17 mouse cellular contexts compared by ENCODE assay signal in the genomic region with DNA sequence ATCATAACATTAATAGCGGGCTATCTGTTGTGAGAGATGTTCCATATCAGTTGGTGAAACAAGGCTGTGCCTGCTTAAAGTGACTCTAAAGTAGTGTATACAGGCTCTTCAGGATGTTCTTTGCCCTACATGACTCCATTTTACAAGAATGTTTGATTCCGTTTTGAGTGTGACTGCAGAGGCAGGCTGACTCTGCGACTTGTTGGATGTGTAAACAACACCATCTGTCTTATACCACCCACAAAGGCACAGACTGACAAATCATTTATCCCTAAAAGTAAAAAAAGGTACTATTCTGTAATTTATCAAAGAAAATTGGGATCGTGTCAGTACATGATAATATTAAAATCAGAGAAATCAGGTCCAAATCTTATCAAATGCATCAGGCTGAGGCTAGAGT.
"Had no signal": no experiment of that assay in that cellular context is flagged by ENCODE, and none has a peak within 500 bp of the region (broad histone marks: within the 10 kb centered on the region; RNA-seq: fewer than 3 reads in every experiment).

No protein-coding gene starts in this region.

- ATAC-seq: liver, postnatal 0 days; lung, postnatal 0 days; midbrain, embryonic 13.5 days; midbrain, embryonic 15.5 days had no signal

- H3K27me3 ChIP-seq: lung, embryonic 15.5 days; megakaryocyte, embryonic 14.5 days; midbrain, embryonic 13.5 days; midbrain, embryonic 15.5 days; neural tube, embryonic 12.5 days; stomach, embryonic 15.5 days had no signal

- H3K4me3 ChIP-seq: lung, embryonic 15.5 days; megakaryocyte, embryonic 14.5 days; midbrain, embryonic 13.5 days; midbrain, embryonic 15.5 days; neural tube, embryonic 12.5 days; stomach, embryonic 15.5 days had no signal

- H3K36me3 ChIP-seq: lung, embryonic 15.5 days; midbrain, embryonic 13.5 days; midbrain, embryonic 15.5 days; neural tube, embryonic 12.5 days; stomach, embryonic 15.5 days had no signal

- H3K4me1 ChIP-seq: lung, embryonic 15.5 days; megakaryocyte, embryonic 14.5 days; neural tube, embryonic 12.5 days; stomach, embryonic 15.5 days had no signal

- H3K27ac ChIP-seq: lung, embryonic 15.5 days; macrophage; midbrain, embryonic 13.5 days; midbrain, embryonic 15.5 days; neural tube, embryonic 12.5 days; stomach, embryonic 15.5 days; stomach, postnatal 0 days had no signal

- DNase-seq: liver, postnatal 0 days; lung, adult 2 months; lung, postnatal 14 days; lung, postnatal 36 days; right cerebral cortex, postnatal 25 days; thymus, adult 18-20 months; thymus, postnatal 14 days; thymus, postnatal 36 days had no signal
